Mouse (Mus musculus): ENCODE results near the gene Mafk. TPM values are rescaled to one million over a fixed set of nuclear protein-coding genes. Genes with fewer than 3 reads are reported as not detected.

The Mafk gene
- 1.3 and 1.8 TPM in 2 replicates for polyA plus RNA-seq (2021; fragmentation: Nextera tagmentation)
- long read RNA-seq, experiment 1, transcript Mafk-202 (3 exons, 3,097 nt), result minor isoform, 6 of 30 reads
- long read RNA-seq, experiment 1, transcript Mafk-201 (3 exons, 2,849 nt), result major isoform, 23 of 30 reads
- long read RNA-seq, experiment 1, partial matches to known transcripts, result 0 of 30 reads
- long read RNA-seq, experiment 1, other reads (novel, unspliced or antisense), result 1 of 30 reads
- long read RNA-seq, experiment 2, partial matches to known transcripts, result 0 of 2 reads
- long read RNA-seq, experiment 2, other reads (novel, unspliced or antisense), result 1 of 2 reads

GRCm38 (mm10) chr5:139791227-139792158 is at the start of gene Mafk:
Gene Mafk, plus strand, starts transcription at chr5:139791513.

DNA sequence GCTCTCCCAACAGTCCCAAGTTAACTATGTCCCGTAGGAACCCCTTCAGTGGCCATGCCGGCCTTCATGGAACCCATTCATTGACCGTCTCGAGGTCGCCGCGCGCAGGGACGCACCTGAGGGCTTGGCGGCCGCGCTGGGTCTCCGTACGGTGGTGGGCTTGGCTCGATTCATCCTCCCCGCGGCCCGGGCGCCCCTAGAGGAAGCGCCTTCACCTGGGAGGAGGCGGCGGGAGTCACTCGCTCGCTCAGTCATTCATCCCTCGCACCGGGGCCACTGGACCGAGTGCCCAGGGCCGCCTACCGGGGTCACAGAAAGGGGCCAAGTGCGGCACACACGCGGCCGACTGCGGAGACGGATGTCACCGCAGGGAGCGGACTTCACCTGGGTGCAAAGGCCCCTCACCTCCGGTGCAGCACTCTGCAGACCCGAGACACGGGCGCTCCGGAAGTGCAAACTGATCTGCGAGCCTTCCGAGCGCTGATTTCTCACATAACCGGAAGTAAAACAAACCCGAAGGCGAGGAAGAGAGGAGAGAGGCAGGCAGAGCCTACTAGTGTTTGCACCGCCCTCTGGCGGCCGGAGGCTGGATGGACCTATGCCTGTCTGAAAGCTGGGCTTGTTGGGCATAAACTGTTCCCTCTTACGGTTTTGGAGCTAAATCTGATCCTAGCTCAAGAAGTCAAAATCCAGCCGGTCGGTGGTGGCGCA is 15.9 kb upstream of the Mafk start, which contains the start of gene Ints1:
Gene Ints1 (minus strand): TSS at position 459 of the 711 bp plus-strand sequence.

DNA sequence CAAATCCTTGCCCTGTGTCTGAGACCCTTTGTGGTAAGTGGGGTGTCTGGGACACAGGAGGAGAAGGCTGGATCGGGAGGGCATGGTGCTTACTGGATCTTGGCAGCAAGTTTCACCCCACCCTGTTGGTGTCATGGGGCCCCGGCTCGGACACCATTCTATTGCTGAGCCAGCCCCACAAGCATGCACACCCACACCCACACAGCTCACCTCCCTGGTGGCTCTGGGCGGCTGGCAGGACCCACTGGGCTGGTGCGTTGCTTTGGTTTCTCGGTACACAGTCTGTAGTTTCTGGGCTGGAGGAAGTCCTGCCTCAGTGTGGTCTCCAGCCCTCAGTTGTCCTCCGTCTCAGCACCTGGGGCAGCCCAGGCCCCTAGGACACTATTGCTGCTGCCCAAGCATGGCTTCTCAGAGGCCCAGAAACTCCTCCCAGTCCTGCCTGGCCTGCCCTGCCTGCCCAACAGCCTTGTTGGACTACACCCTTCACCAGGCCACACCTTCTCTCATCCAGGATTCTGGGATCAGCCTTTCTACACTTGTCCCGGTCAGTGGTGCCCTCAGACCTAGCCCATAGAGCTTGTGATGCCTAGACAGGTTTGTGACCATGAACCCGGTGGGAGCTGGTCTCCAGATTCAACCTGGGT is 28.3 kb downstream of the Mafk start, which contains the start of gene Tmem184a:
Gene Tmem184a (minus strand): TSS at position 380 of the 644 bp plus-strand sequence.

DNA sequence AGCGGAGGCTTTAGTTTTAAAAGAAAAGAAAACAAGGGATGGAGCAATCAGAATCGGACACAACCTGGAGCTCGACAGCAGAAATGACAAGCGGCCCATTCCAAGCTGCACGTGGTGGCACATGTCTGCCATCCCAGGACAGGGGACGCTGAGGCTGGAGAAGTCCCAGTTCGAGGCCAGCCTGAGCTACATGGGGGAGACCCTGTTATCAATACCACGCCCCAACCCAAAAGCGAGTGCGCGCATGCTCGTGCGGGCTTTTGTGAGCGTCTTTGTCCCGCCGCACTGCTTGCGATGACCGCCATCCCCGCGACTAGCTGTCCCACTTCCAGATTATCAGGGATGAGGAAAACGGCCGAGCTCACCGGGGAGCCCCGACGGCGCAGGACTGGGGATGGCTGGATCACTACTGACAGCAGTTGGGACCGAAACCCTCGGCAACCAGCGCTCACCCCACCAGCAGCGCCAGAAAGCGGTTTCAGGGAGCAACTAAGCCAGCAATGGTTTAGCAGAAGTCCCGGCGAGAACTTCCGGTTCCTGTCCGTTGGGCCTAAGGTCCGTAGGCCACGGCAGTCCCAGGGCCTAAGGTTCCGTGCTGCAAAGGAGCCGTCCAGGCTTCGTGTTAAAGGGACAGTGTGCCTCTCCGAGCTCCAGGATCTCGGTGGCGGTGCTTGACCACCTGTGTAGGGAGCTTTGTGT is 35.2 kb downstream of the Mafk start, which contains the start of the genes Gm26938 and Psmg3:
Gene Gm26938 (minus strand): TSS at position 51 of the 699 bp plus-strand sequence.
Gene Psmg3 (minus strand): TSS at position 529 of the 699 bp plus-strand sequence.

Other genes with a start within 250 kb of the Mafk start
- gene Uncx, start 248.0 kb upstream of the Mafk start, polyA plus RNA-seq (2021; fragmentation: Nextera tagmentation), result not detected in 2 replicates
- 0.71 and 1.8 TPM in 2 replicates for gene Micall2, start 55.2 kb upstream of the Mafk start, polyA plus RNA-seq (2021; fragmentation: Nextera tagmentation)
- gene Ints1, start 15.8 kb upstream of the Mafk start, polyA plus RNA-seq (2021; fragmentation: Nextera tagmentation), result 18.0 and 18.9 TPM in 2 replicates
- 0.12 and 0.16 TPM in 2 replicates for gene Tmem184a, start 28.4 kb downstream of the Mafk start, polyA plus RNA-seq (2021; fragmentation: Nextera tagmentation)
- not detected in 2 replicates for gene Gm26938, start 34.9 kb downstream of the Mafk start, polyA plus RNA-seq (2021; fragmentation: Nextera tagmentation)
- gene Psmg3, start 35.4 kb downstream of the Mafk start, polyA plus RNA-seq (2021; fragmentation: Nextera tagmentation), result 43.3 and 46.3 TPM in 2 replicates
- gene Elfn1, start 116.4 kb downstream of the Mafk start, polyA plus RNA-seq (2021; fragmentation: Nextera tagmentation), result 3.9 and 13.4 TPM in 2 replicates

Measured in left cerebral cortex, adult 6 months (tissue).